10 mouse cellular contexts compared by ENCODE assay signal in genomic region chr4:152432308-152432707, GRCm38 (mm10). TPM values are rescaled to one million over a fixed set of nuclear protein-coding genes. Genes with fewer than 3 reads are reported as not detected.
DNase-seq lines count a peak whose midpoint lies in the region; ATAC-seq and TF ChIP-seq lines count a peak whose summit lies in the region.
"Had no signal": no experiment of that assay in that cellular context is flagged by ENCODE, and none has a peak within 500 bp of the region (broad histone marks: within the 10 kb centered on the region; RNA-seq: fewer than 3 reads in every experiment).

No protein-coding gene starts in this region.

- H3K4me2 ChIP-seq in hindbrain, embryonic 16.5 days (ENCODE audit: low read length), result no peak overlapping the region
- H3K4me2 ChIP-seq in midbrain, postnatal 0 days (ENCODE audit: low read depth, low read length, poor library complexity, severe bottlenecking), result no peak overlapping the region
- no peak overlapping the region for H3K4me2 ChIP-seq in hindbrain, embryonic 12.5 days (replicated peaks)
- H3K4me2 ChIP-seq: embryonic facial prominence, embryonic 13.5 days; neural tube, embryonic 12.5 days had no signal

- no peak for ATAC-seq in hindbrain, embryonic 16.5 days
- no peak for ATAC-seq in midbrain, postnatal 0 days (ENCODE audit: low FRiP score)
- no peak for ATAC-seq in hindbrain, embryonic 12.5 days (ENCODE audit: low FRiP score)

- TF ChIP-seq CTCF in thymus, adult 2 months (IDR thresholded peaks at IDR 0.05; ENCODE audit: borderline replicate concordance, control insufficient read depth, extremely low read depth, insufficient read depth, low read length, poor library complexity), result peak; percentile 92
- TF ChIP-seq CTCF in midbrain, postnatal 0 days (IDR thresholded peaks at IDR 0.05), result peak; percentile 74

- no peak overlapping the region for H3K9ac ChIP-seq in hindbrain, embryonic 16.5 days (ENCODE audit: low read depth, low read length)
- no peak overlapping the region for H3K9ac ChIP-seq in midbrain, postnatal 0 days (replicated peaks; ENCODE audit: low read length, poor library complexity, severe bottlenecking)
- H3K9ac ChIP-seq in hindbrain, embryonic 12.5 days, result no peak overlapping the region
- H3K9ac ChIP-seq: embryonic facial prominence, embryonic 13.5 days; neural tube, embryonic 12.5 days had no signal

- no peaks in the 10 kb centered on the region for H3K36me3 ChIP-seq in hindbrain, embryonic 10.5 days
- no peaks in the 10 kb centered on the region for H3K36me3 ChIP-seq in hindbrain, embryonic 16.5 days (ENCODE audit: control insufficient read depth, insufficient read depth, low read length)
- no peaks in the 10 kb centered on the region for H3K36me3 ChIP-seq in thymus, adult 2 months (ENCODE audit: control insufficient read depth, insufficient read depth, low read length)
- no peaks in the 10 kb centered on the region for H3K36me3 ChIP-seq in midbrain, postnatal 0 days (ENCODE audit: insufficient read depth, low read length)
- H3K36me3 ChIP-seq in hindbrain, embryonic 12.5 days, result no peaks in the 10 kb centered on the region
- H3K36me3 ChIP-seq: embryonic facial prominence, embryonic 13.5 days; neural tube, embryonic 12.5 days had no signal

- no peak overlapping the region for H3K27ac ChIP-seq in hindbrain, embryonic 10.5 days
- no peak overlapping the region for H3K27ac ChIP-seq in hindbrain, embryonic 16.5 days (ENCODE audit: low read depth, low read length)
- H3K27ac ChIP-seq in thymus, adult 2 months (ENCODE audit: control insufficient read depth, insufficient read depth, low read length), result no peak overlapping the region
- no peak overlapping the region for H3K27ac ChIP-seq in midbrain, postnatal 0 days (ENCODE audit: low read depth, low read length)
- no peak overlapping the region for H3K27ac ChIP-seq in hindbrain, embryonic 12.5 days
- H3K27ac ChIP-seq: embryonic facial prominence, embryonic 13.5 days; neural tube, embryonic 12.5 days had no signal

- 56% methylated on average over 5 of the region's 5 CpGs for WGBS in hindbrain, embryonic 10.5 days
- 51% methylated on average over 5 of the region's 5 CpGs for WGBS in hindbrain, embryonic 16.5 days
- whole genome bisulfite sequencing in thymus, adult 2 months, result 92% methylated on average over 5 of the region's 5 CpGs
- 58% methylated on average over 5 of the region's 5 CpGs for WGBS in midbrain, postnatal 0 days
- WGBS in hindbrain, embryonic 12.5 days, result 59% methylated on average over 5 of the region's 5 CpGs

- H3K4me1 ChIP-seq in hindbrain, embryonic 10.5 days (replicated peaks), result peaks cover 23% of the 10 kb centered on the region
- H3K4me1 ChIP-seq in hindbrain, embryonic 16.5 days (ENCODE audit: control insufficient read depth, insufficient read depth, low read depth, low read length), result peaks cover 2% of the 10 kb centered on the region; the same call in 1 of the 2 replicates
- H3K4me1 ChIP-seq in thymus, adult 2 months (replicated peaks; ENCODE audit: control insufficient read depth, insufficient read depth, low read length), result no peaks in the 10 kb centered on the region
- no peaks in the 10 kb centered on the region for H3K4me1 ChIP-seq in midbrain, postnatal 0 days (ENCODE audit: insufficient read depth, low read length)
- peaks cover 9% of the 10 kb centered on the region; the same call in 1 of the 2 replicates for H3K4me1 ChIP-seq in hindbrain, embryonic 12.5 days

- no peak overlapping the region for H3K4me3 ChIP-seq in hindbrain, embryonic 10.5 days
- H3K4me3 ChIP-seq in hindbrain, embryonic 16.5 days (ENCODE audit: low read length), result no peak overlapping the region
- no peak overlapping the region for H3K4me3 ChIP-seq in thymus, adult 2 months (ENCODE audit: control insufficient read depth, insufficient read depth, low read length)
- H3K4me3 ChIP-seq in midbrain, postnatal 0 days (ENCODE audit: low read depth, low read length), result no peak overlapping the region
- no peak overlapping the region for H3K4me3 ChIP-seq in hindbrain, embryonic 12.5 days
- H3K4me3 ChIP-seq: embryonic facial prominence, embryonic 13.5 days; neural tube, embryonic 12.5 days had no signal

- peaks cover 17% of the 10 kb centered on the region for H3K27me3 ChIP-seq in hindbrain, embryonic 10.5 days (ENCODE audit: insufficient read depth, poor library complexity, severe bottlenecking)
- no peaks in the 10 kb centered on the region for H3K27me3 ChIP-seq in hindbrain, embryonic 16.5 days (replicated peaks; ENCODE audit: control insufficient read depth, insufficient read depth, low read length)
- H3K27me3 ChIP-seq in thymus, adult 2 months (ENCODE audit: control insufficient read depth, insufficient read depth, low read length), result no peaks in the 10 kb centered on the region
- H3K27me3 ChIP-seq in midbrain, postnatal 0 days (ENCODE audit: insufficient read depth, low read length), result no peaks in the 10 kb centered on the region
- H3K27me3 ChIP-seq in hindbrain, embryonic 12.5 days, result peaks cover 14% of the 10 kb centered on the region; the same call in 1 of the 2 replicates
- H3K27me3 ChIP-seq: neural tube, embryonic 12.5 days had no signal

- H3K9me3 ChIP-seq in hindbrain, embryonic 10.5 days, result no peaks in the 10 kb centered on the region
- no peaks in the 10 kb centered on the region for H3K9me3 ChIP-seq in hindbrain, embryonic 16.5 days (ENCODE audit: control insufficient read depth, low read length)
- no peaks in the 10 kb centered on the region for H3K9me3 ChIP-seq in midbrain, postnatal 0 days (ENCODE audit: low read length)
- no peaks in the 10 kb centered on the region for H3K9me3 ChIP-seq in hindbrain, embryonic 12.5 days (replicated peaks)
- H3K9me3 ChIP-seq: embryonic facial prominence, embryonic 13.5 days; neural tube, embryonic 12.5 days had no signal

- TF ChIP-seq POLR2A in thymus, adult 2 months (IDR thresholded peaks at IDR 0.05; ENCODE audit: control insufficient read depth, extremely low read depth, insufficient read depth, low read length, poor library complexity), result no peak

- DNase-seq in hindbrain, embryonic 10.5 days (ENCODE audit: low spot score), result peak; percentile 40
- DNase-seq in thymus, adult 2 months, result peak; percentile 49
- no peak for DNase-seq in thymus, adult 18-20 months
- peak; percentile 54 for DNase-seq in adrenal gland, postnatal 25 days
- DNase-seq in kidney, postnatal 36 days, result peak; percentile 8 to 68
- DNase-seq in midbrain, postnatal 0 days (ENCODE audit: low spot score), result no peak

RNA-seq across cellular contexts. Expression of gene Nphp4, which starts 44.2 kb away (rescaled TPM):
- polyA plus RNA-seq in hindbrain, embryonic 10.5 days (2016; fragmentation: Nextera tagmentation; extraction: Ambion mirVana), result 7.3 and 9.9 TPM in 2 replicates
- 5.5 and 6.2 TPM in 2 replicates for polyA plus RNA-seq in hindbrain, embryonic 16.5 days (2015; fragmentation: Nextera tagmentation; extraction: Ambion mirVana)
- polyA plus RNA-seq in thymus, adult 2 months (2012; rRNA removed), result 3.6 and 4.6 TPM in 2 replicates
- 2.7 and 4.1 TPM in 2 replicates for total RNA-seq in adrenal gland, postnatal 25 days (2021)
- 8.8 and 12.1 TPM in 2 replicates for total RNA-seq in midbrain, postnatal 0 days (2014; rRNA removed)
- polyA plus RNA-seq in midbrain, postnatal 0 days (2015; fragmentation: Nextera tagmentation; extraction: Ambion mirVana), result 3.7 and 4.8 TPM in 2 replicates
- 7.5 and 8.9 TPM in 2 replicates for polyA plus RNA-seq in hindbrain, embryonic 12.5 days (2016; fragmentation: Nextera tagmentation; extraction: Ambion mirVana)

RNA-seq across cellular contexts. Expression of gene Kcnab2, which starts 45.4 kb away (rescaled TPM):
- 11.6 and 16.0 TPM in 2 replicates for polyA plus RNA-seq in hindbrain, embryonic 10.5 days (2016; fragmentation: Nextera tagmentation; extraction: Ambion mirVana)
- polyA plus RNA-seq in hindbrain, embryonic 16.5 days (2015; fragmentation: Nextera tagmentation; extraction: Ambion mirVana), result 33.2 and 33.5 TPM in 2 replicates
- 67.3 and 82.6 TPM in 2 replicates for polyA plus RNA-seq in thymus, adult 2 months (2012; rRNA removed)
- total RNA-seq in adrenal gland, postnatal 25 days (2021), result 4.4 and 8.4 TPM in 2 replicates
- 51.5 and 66.9 TPM in 2 replicates for total RNA-seq in midbrain, postnatal 0 days (2014; rRNA removed)
- 30.2 and 34.8 TPM in 2 replicates for polyA plus RNA-seq in midbrain, postnatal 0 days (2015; fragmentation: Nextera tagmentation; extraction: Ambion mirVana)
- polyA plus RNA-seq in hindbrain, embryonic 12.5 days (2016; fragmentation: Nextera tagmentation; extraction: Ambion mirVana), result 17.5 and 19.3 TPM in 2 replicates

Comparison
In these comparisons a context has a peak if more than half of its experiments do, and no peak if none do; other contexts are left out.
1. DNase-seq: peak in hindbrain, embryonic 10.5 days (single experiment), thymus, adult 2 months (single experiment), adrenal gland, postnatal 25 days (single experiment) and kidney, postnatal 36 days (2 of 2); none in thymus, adult 18-20 months (0 of 2) and midbrain, postnatal 0 days (single experiment).